Mouse (Mus musculus) thymus, postnatal 36 days (tissue): ENCODE measurements around the gene Tgfbr3.
A peak's percentile ranks its signal among the peaks of the same experiment; 100 is the strongest.

Experiments used
- DNase-seq, 2 experiments: peaks; one replicate each; pipeline ENCODE4 v3.0.0; 2022; ENCODE audit warnings: mixed read lengths in 2 of 2

Gene Tgfbr3

DNA sequence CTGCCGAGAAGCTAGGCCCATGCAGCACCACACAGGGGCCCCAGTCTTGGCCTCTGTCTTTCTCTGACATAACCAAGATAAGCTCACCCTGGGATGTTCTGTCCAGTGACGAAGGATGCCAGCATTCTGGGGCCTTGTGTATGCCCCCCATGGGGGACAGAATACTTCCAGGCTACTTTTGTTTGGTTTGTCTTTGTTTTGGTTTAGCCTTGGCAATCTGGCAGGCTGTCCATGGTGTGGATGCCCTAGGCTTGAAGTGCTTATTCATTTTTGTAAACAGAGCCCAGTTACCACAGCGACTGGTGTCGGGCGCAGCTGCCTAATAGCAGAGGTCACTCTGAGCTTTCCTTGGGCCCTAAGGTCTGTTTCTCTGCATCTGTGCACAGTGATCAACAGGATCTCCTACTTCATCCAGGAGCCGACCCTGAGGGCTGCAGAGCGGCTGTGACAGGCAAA is 51.4 kb downstream of the Tgfbr3 start:
- DNase-seq: no peak

DNA sequence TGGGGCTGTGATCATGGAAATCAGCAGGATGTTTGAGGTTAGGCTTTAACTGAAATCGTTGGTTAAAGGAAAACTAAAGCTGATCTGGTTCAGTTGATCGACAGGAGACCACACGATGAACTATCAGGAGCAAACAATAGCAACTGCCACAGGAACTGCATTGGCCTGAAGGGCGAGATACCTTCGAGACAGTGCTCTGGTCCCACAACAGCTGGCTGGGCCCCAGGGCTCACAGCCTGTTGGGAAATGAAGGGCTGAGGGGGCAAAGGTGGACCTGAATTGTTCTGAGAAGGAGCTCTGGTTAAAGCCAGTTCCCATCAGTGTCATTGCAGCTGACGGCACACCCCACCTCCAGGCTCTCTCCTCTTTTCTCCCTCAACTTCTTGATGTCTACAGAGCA is 52.5 kb downstream of the Tgfbr3 start:
- DNase-seq: no peak

DNA sequence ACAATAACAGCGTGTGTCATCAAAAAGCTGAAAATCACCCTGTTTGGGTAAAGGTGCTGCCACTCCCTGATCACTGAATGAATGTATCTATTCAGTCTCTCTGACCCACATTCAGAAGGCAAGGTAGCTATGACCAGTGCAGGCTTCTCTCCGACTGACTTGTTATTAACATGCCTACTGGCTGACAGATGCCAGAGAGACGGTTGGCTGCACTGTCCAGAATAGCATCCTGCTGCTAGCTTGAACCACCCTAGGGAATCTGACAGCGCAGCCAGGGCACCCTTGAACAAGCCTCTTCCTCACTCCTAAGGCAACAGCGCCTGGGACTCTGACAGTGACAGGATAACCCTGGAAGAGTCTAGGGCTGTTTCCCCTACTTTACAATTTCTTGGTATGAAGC is 53.4 kb downstream of the Tgfbr3 start:
- no peak for DNase-seq

GRCm38 (mm10) chr5:107233366-107234354 is 55.8 kb downstream of the Tgfbr3 start:
- DNase-seq: no peak

DNA sequence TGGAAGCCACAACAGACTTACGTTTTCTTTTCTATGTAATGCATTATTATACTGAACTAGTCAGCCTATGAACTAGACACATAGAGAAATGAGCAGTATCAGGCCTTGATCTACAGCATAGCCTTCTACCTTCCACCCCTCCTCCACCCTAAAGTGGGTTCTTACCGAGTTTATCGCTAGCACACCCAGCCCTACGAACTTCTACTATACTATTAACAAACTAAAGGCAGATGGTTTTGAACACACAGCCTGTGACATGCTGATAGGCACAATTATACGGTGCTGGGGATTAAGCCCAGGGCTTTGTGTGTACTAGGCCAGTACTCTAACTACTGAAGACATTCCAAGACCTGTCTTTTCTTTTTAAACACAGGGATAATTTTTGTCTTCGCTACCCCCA is 59.2 kb downstream of the Tgfbr3 start:
- DNase-seq: no peak

DNA sequence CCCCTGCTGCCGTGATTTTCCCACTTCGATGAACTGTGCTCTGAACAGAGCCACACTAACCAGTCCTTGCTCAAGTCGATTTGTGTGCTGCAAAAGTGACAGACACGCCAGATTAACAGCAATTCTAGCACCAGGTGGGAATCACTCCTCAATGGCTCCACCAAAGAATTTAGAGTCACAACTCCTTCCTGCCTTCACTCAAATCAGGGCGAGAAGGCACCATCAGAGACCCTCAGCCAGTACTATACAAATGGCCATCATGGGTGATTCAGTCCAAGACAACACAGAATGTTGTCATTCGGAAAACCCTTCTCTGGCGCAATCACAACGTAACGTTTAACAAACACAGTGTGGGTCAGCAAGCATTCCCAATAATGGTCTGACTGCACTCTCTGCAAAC is 60.4 kb downstream of the Tgfbr3 start:
- DNase-seq: no peak

DNA sequence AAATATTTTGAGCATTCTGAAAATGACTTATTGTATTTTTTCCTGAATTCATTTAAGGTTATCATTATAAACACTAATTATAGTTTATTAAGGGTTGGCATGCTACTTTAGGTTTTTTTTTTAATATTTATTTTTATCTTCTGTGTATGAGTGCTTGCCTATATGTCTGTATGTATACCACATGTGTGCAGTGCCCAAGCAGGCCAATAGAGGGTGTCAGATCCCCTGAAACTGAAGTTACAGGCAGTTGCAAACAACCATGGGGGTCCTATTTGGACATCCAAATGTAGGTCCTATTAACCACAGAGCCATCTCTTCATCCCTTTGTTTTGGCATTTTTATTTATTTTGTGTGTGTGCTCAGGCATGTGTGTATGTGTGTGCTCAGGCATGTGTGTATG is 61.8 kb downstream of the Tgfbr3 start:
- no peak for DNase-seq

DNA sequence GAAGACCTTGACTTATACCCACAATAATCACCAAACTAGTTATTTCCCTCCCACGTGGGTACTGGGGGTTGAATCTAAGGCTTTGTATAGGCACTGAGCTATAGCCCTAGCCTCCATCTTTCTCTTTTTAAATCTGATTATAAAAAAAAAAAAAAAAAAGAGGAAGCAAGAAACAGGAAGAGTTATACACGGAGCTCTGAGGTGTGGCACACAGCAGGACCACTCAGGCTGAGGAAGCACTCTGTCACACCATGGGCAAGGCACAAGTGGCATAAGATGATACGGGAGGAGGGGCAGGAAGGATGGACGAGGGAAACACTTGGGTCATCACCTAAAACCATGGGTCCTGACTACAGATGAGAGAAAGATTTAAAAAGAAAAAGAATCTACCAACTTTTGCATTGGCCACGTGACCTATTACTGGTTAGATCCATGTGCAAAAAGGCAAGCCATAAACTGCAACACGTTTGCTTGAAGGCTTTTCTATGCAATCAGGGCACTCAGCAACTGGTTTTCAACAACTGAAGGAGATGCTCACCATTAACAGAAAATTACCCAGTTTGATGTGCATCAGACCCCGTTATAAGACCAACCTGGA is 64.5 kb downstream of the Tgfbr3 start:
- DNase-seq: no peak

- no peak for DNase-seq
These were observed 65.3 kb downstream of the Tgfbr3 start for GRCm38 (mm10) chr5:107224151-107224550.

DNA sequence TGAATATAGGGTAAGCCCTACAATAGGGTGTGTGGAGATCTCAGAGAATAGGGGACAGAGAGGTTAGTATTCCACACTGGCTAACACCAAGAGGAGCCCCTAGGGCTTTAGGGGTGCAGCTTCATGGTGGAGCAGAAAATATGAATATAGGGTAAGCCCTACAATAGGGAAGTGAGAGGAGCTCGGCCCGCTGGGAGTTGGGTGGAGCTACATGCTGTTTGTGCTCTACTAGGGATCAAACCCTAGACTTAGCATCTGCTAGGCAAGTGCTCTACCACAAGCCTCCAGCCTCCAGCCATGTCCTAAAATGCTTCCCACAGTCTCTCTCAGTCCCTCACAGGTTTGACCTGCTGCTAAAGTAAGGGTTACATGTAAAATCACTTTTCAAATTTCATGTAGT is 65.9 kb downstream of the Tgfbr3 start:
- DNase-seq: peak in 1 of 2 experiments; percentile 41

DNA sequence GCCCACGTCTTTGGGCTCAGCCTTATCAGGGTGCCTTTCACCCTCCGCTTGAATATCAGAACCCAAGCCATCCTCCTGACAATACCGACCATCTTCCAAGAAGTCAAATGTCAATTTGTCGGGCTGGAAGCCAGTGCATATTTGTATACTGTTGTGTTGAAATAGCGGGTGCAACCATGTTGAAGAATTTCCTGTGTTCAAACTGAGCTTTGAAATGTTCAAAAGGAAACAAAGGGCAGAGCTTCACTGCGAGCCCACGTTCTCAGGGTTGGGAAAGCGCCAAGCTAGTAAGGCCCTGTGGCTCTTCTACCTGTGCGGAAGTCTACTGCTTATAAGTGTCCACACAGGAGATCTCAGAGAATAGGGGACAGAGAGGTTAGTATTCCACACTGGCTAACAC is 66.4 kb downstream of the Tgfbr3 start:
- DNase-seq: peak in 1 of 2 experiments; percentile 28

GRCm38 (mm10) chr5:107222670-107223005 is 66.8 kb downstream of the Tgfbr3 start:
- no peak for DNase-seq

- no peak for DNase-seq
These were observed 67.3 kb downstream of the Tgfbr3 start for GRCm38 (mm10) chr5:107221892-107222669.

DNA sequence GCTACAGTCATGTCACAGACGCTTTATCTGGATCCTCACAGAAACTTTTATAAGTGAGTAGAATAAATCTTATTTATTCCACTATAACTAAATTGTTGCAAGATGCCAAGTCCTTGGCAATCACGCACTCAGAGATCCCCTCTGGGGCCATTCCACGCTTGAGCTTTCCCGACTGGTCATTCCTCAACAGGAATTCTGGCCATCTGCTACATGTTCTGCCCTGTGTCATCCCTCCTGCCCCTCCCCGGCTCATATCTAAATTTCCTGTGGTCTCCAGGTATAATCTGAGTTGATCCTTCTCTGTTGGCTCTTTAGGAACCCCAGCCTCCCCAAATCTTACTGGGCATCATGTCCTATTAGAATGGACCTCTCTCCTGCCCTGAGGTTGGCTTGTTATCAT is 68.5 kb downstream of the Tgfbr3 start:
- no peak for DNase-seq

GRCm38 (mm10) chr5:107219883-107220282 is 69.5 kb downstream of the Tgfbr3 start:
- DNase-seq: no peak

- no peak for DNase-seq
These were observed 70.1 kb downstream of the Tgfbr3 start for GRCm38 (mm10) chr5:107219318-107219717.

DNA sequence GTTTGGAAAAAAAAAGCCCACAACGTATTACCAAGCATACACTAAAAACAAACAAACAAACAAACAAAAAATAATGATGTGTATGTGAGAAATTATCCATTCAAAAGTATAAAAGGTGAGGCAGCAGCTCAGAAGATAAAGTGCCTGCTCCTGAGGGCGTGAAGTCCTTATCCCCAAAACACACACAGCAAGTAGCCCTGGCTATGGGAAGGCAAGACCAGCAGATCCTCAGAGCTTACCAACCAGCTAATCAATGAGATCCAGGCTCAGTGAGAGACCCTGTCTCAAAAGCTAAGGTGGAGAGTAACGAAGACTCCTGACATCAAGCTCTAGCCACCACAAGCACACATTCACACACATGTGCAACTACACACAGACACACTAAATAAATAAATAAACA is 70.8 kb downstream of the Tgfbr3 start:
- no peak for DNase-seq

DNA sequence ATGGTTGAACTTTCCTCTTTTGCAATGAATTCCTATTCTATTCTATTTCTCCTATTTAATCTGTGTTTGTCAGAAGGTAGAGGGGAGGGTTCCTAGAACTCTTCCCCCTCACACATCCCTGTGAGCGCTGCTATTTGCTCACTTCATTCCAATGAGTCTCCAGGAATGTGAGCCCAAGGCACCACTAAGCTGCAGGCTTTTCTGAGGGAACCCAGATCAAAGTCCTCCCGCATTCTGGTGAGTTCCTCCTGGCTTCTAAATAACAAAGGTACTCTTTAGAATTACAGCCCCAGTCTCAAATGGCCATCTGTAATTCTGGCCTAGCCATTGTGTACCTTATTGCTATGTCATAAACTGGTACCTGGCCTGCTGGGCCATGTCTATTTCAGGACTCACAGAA is 72.3 kb downstream of the Tgfbr3 start:
- no peak for DNase-seq

DNA sequence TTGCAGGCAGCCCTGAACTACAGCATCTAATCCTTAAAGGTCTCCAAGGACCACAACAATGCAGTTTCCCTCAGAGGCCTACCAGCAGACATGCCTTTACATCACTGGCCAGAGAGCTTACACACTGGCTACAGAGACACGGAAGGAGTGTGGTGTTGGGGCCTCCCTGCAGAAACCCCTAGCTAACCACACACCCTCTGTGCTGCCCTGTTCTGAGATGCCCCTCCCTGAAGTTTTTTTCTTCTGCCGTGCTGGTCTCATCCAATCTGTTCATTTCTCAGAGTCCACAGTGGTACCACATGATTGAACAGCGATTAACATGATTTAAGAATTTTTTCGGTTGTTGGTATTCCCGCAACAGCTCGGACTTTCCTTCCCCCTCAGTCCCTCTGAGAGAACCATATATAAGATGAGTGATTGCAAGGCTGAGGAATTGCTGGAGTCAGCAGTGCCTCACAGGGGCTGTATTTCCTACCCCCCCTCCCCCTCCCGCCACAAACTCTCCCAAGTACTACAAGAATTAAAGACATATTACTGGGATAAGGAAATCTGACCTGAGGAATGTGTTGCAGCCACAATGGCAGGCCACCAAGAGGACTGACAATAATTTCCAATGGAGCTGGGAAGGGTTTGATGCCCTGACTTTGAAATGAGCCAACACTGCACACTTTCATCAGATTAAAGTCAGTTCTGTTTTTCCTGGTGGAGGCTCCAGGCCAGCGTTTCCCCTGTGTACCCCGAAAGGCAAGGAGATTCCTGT is 75.9 kb downstream of the Tgfbr3 start:
- no peak for DNase-seq

GRCm38 (mm10) chr5:107211830-107212370 is 77.5 kb downstream of the Tgfbr3 start:
- DNase-seq: no peak

DNA sequence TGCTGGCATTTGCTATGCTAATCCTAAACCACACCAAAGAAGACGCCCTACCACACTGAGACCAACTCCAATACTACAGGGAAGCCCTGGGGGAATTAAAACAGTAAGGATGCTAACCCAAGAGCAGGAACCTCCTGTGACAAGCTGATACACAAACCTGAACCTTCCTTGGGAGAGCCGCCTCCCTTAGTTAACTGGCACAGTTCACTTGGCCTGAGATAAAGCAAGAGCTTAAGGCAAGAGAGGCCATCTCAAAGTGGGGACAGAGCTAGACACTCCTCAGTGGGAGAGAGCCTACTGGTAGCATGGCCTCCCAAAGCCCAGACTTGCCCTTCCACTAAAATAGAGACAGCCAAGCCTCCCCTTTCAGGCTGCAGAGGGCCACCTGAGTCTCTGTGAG is 79.4 kb downstream of the Tgfbr3 start:
- DNase-seq: no peak

- no peak for DNase-seq
These were observed 81.5 kb downstream of the Tgfbr3 start for GRCm38 (mm10) chr5:107207911-107208310.
